Mouse (Mus musculus): ENCODE data around the gene Btbd19. TPM values are rescaled to one million over a fixed set of nuclear protein-coding genes. Genes with fewer than 3 reads are reported as not detected.

The Btbd19 gene
- polyA plus RNA-seq, 1 experiment from 2014 or later: 4.8 TPM

DNA sequence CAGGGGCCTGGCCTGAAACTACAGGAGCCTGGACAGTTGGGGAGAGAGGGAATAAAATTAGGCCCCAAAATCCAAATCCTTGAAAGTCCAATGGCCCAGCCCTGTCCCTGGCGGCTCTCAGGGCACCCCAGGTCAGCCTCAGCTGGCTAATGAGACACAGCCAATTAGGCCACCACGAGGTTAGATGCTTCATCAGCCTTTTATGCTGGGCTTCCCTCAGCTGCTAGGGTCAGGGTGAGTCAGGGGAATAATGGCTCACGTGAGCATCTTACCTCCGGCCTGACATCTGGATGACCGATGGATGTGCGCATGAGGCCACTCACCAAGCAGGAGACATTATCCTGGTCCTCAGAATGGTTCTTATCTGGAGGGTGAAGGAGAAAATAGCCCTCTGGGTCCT, 5.3 kb upstream of the Btbd19 start:
- H3K4me3 ChIP-seq (replicated peaks; ENCODE audit: low read length): no peak overlapping the region
- no peak overlapping the region for H3K4me2 ChIP-seq (ENCODE audit: low read length)
- peaks cover 25% of the 10 kb centered on the region for H3K4me1 ChIP-seq (replicated peaks; ENCODE audit: control insufficient read depth, insufficient read depth, low read length)
- no peak overlapping the region for H3K9ac ChIP-seq (replicated peaks; ENCODE audit: low read depth, low read length)
- H3K27me3 ChIP-seq (replicated peaks; ENCODE audit: control insufficient read depth, insufficient read depth, low read length): 0 out of 2 replicates have a peak, but pooled peaks cover 3% of the 10 kb centered on the region
- H3K9me3 ChIP-seq (ENCODE audit: control insufficient read depth, low read length): no peaks in the 10 kb centered on the region
- H3K27ac ChIP-seq (ENCODE audit: low read length): no peak overlapping the region
- no peaks in the 10 kb centered on the region for H3K36me3 ChIP-seq (ENCODE audit: control insufficient read depth, insufficient read depth)
- 38% methylated on average over 6 of the region's 6 CpGs for WGBS
- no peak for ATAC-seq

DNA sequence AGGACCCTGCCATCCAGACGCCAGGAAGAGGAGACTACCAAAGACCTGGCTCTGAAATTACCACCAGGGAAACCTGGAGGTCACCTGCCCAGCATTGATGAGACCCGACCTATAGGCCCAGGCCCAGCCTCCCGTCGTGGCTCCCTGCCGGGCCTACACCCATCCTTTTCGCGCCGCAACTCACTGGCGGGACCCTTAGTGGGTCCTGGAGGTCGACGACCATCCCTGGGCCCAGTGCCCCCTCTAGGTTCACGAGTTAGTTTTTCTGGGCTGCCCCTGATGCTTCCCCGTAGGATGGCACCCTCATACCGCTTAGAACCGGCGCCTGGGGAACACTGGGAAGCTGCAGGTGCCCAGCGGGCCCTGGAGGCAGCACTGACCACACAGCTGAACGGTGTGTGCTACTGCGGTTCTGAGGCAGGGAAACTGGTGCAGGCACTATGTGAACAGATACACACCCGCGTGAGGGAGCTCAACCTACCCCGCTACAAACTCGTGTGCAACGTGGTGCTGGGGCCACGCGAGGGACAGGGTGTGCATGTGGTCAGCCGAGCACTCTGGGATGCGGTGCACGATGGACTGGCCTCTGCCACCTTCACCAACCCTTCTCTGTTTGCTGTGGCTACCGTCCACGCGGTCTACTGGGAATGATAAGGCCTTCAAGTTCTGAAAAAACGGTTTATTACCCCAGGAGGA, 2.6 kb upstream of the Btbd19 start:
- no peaks in the 10 kb centered on the region for H3K9me3 ChIP-seq (ENCODE audit: control insufficient read depth, low read length)
- 89% methylated on average over 33 of the region's 33 CpGs for WGBS
- peaks cover 30% of the 10 kb centered on the region for H3K4me1 ChIP-seq (replicated peaks; ENCODE audit: control insufficient read depth, insufficient read depth, low read length)
- no peak overlapping the region for H3K27ac ChIP-seq (ENCODE audit: low read length)
- no peaks in the 10 kb centered on the region for H3K36me3 ChIP-seq (ENCODE audit: control insufficient read depth, insufficient read depth)
- no peaks in the 10 kb centered on the region for H3K27me3 ChIP-seq (replicated peaks; ENCODE audit: control insufficient read depth, insufficient read depth, low read length)
- no peak for ATAC-seq
- H3K4me3 ChIP-seq (replicated peaks; ENCODE audit: low read length): no peak overlapping the region
- no peak overlapping the region for H3K9ac ChIP-seq (replicated peaks; ENCODE audit: low read depth, low read length)
- H3K4me2 ChIP-seq (ENCODE audit: low read length): no peak overlapping the region

DNA sequence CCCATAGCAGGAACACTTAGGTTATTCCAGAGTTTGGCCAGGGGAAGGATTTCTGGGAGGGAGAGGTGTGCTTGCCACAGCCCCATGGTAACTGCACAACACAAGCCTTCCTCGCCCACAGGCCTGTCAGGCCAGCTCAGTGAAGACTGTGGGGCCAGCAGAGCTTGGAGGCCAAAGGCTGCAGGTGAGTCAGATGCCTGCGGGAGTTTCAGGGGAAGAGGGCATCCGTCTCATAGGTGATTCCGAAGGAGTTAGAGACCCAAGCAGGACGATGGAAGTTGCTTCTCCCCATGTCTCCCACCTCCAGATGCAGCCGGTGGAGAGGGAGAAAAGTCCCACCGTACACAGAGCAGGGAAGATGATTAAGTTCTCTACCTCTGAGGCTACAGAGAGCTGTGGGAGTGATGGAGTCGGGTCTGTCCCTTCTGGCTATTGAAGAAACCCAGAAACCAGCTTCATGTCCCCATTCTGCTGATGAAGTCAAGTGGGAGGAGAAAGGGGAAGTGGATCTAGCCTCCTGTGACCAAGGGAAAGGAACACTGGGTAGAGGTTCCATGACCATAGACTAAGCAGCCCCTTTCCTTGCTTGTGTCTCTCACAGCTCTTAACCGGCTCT, 1.3 kb upstream of the Btbd19 start, which contains the start of gene Tctex1d4:
Tctex1d4 (plus strand) TSS at position 120 of the 616 bp plus-strand sequence.
- no peaks in the 10 kb centered on the region for H3K36me3 ChIP-seq (ENCODE audit: control insufficient read depth, insufficient read depth)
- peaks cover 17% of the 10 kb centered on the region for H3K4me1 ChIP-seq (replicated peaks; ENCODE audit: control insufficient read depth, insufficient read depth, low read length)
- peak within 1 kb of the TSS; percentile 22 for H3K9ac ChIP-seq (replicated peaks; ENCODE audit: low read depth, low read length)
- peak within 1 kb of the TSS; percentile 54 for H3K27ac ChIP-seq (ENCODE audit: low read length)
- H3K4me2 ChIP-seq (ENCODE audit: low read length): no peak within 1 kb of the TSS
- no peak within 1 kb of the TSS for H3K4me3 ChIP-seq (replicated peaks; ENCODE audit: low read length)
- no peaks in the 10 kb centered on the region for H3K27me3 ChIP-seq (replicated peaks; ENCODE audit: control insufficient read depth, insufficient read depth, low read length)
- no peak for ATAC-seq
- WGBS: 86% methylated on average over 9 of the region's 9 CpGs
- H3K9me3 ChIP-seq (ENCODE audit: control insufficient read depth, low read length): no peaks in the 10 kb centered on the region

DNA sequence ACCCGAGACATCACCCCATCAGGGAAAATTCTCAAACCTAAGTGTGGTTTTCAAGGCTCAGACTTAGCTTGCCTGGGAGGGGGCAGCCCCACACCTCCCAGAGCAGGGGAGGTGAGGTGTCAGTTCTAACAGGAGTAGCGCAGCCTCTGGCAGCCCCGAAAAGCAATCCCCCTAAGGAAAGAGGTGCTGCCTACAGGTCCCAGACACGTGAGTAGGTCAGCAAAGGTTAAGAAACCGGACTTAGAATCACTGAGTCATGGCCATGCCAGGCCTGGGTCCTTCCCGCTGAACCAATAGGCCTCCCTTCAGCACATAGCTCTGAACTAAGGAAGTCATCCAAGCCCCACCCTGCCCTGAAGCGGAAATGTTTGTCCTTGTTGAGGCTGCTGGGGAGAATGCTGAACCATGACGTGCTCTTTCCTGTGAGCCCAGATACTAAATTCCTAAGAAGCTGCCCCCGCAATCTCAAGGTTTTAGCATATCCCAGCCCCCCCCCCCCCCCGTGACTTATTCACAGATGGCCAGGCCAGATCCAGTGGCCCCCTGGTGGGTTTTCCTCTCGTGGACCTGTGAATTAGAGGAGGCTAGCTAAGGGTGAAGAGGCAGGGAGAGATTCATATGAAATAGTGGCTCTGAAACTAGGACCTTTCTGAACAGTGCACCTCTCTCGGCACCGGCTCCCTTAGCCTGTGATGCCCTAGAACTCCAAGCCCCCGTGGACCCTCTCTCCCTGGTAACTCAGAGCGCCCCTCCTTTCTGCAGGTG, 567 bp upstream of the Btbd19 start:
- 52% methylated on average over 15 of the region's 15 CpGs for WGBS
- Histone ChIP-seq H3K36me3 (ENCODE audit: control insufficient read depth, insufficient read depth) (no peaks in the 10 kb centered on the region), H3K4me3 (replicated peaks; ENCODE audit: low read length) (no peak overlapping the region), H3K27ac (ENCODE audit: low read length) (peak overlapping the region; percentile 54; the same call in 1 of the 2 replicates), H3K9ac (replicated peaks; ENCODE audit: low read depth, low read length) (peak overlapping the region; percentile 22; the same call in 1 of the 2 replicates), H3K4me2 (ENCODE audit: low read length) (no peak overlapping the region), H3K4me1 (replicated peaks; ENCODE audit: control insufficient read depth, insufficient read depth, low read length) (peaks cover 14% of the 10 kb centered on the region), H3K9me3 (ENCODE audit: control insufficient read depth, low read length) (no peaks in the 10 kb centered on the region), H3K27me3 (replicated peaks; ENCODE audit: control insufficient read depth, insufficient read depth, low read length) (no peaks in the 10 kb centered on the region)
- peak; percentile 4; the same call in 1 of the 2 replicates for ATAC-seq

DNA sequence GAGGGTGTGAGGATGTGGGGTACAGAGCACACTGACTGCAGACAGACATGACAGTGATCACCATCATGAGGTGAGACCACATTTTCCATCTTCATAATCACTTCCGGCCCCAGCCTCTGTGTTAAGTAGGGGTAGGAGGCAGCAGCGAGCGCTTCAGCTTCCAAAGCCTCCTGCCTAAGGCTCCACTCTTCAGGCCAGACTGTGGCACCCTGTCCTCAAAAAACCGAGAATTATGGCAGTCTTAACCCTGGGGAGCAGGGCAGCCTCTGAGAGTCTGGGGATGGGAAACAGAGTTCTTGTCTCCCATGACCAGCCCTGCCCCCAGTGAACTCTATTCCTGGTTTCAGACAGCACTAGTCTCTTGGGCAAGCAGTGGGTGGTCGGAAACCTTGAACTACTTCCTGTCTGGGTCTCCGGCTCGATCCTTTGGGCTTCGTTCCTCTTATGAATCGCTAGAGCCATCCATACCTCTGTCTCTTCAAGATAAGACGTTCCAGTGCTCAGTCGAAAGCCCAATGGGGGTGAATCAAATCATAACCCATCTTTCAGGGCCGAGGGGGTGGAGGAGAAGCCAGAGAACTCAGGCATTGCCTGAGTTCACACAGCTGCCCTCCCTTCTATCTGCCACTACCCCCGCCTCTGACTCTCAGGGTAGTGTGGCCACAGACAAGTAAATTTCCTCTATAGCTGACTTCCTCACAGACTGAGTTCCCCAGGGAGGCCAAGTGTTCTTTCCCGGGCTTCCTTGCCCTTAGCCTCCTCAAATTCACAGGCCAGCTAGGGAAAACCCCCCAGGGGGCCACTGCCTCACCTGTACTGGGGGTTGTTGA, 792 bp downstream of the Btbd19 start:
- H3K27me3 ChIP-seq (replicated peaks; ENCODE audit: control insufficient read depth, insufficient read depth, low read length): no peaks in the 10 kb centered on the region
- no peak overlapping the region for H3K4me3 ChIP-seq (replicated peaks; ENCODE audit: low read length)
- ATAC-seq: no peak
- H3K36me3 ChIP-seq (ENCODE audit: control insufficient read depth, insufficient read depth): no peaks in the 10 kb centered on the region
- H3K4me2 ChIP-seq (ENCODE audit: low read length): 0 out of 2 replicates have a peak overlapping the region, but pooled peaks have one; percentile 2
- no peaks in the 10 kb centered on the region for H3K9me3 ChIP-seq (ENCODE audit: control insufficient read depth, low read length)
- peak overlapping the region; percentile 22 for H3K9ac ChIP-seq (replicated peaks; ENCODE audit: low read depth, low read length)
- WGBS: 79% methylated on average over 14 of the region's 14 CpGs
- H3K27ac ChIP-seq (ENCODE audit: low read length): peak overlapping the region; percentile 54
- H3K4me1 ChIP-seq (replicated peaks; ENCODE audit: control insufficient read depth, insufficient read depth, low read length): peaks cover 18% of the 10 kb centered on the region

DNA sequence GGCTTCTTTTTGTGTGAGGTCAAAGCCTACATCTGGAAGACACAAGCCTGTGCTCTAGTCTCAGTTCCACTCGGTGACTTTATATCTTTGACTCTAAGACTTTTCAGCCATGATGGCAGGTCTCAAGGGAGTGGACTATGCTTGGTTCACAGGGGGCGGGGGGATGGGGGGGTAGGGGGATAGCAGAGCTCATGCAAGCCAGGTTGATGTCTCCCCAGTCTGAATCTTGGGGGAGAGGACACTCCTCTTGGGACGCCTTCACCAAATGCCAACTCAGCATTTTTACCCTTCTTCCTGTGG, 1.4 kb downstream of the Btbd19 start:
- Histone ChIP-seq H3K36me3 (ENCODE audit: control insufficient read depth, insufficient read depth) (no peaks in the 10 kb centered on the region), H3K4me2 (ENCODE audit: low read length) (no peak overlapping the region), H3K27ac (ENCODE audit: low read length) (no peak overlapping the region), H3K4me1 (replicated peaks; ENCODE audit: control insufficient read depth, insufficient read depth, low read length) (peaks cover 20% of the 10 kb centered on the region), H3K9me3 (ENCODE audit: control insufficient read depth, low read length) (no peaks in the 10 kb centered on the region), H3K9ac (replicated peaks; ENCODE audit: low read depth, low read length) (no peak overlapping the region), H3K27me3 (replicated peaks; ENCODE audit: control insufficient read depth, insufficient read depth, low read length) (no peaks in the 10 kb centered on the region), H3K4me3 (replicated peaks; ENCODE audit: low read length) (no peak overlapping the region)
- WGBS: 82% methylated on average over 3 of the region's 3 CpGs
- no peak for ATAC-seq

DNA sequence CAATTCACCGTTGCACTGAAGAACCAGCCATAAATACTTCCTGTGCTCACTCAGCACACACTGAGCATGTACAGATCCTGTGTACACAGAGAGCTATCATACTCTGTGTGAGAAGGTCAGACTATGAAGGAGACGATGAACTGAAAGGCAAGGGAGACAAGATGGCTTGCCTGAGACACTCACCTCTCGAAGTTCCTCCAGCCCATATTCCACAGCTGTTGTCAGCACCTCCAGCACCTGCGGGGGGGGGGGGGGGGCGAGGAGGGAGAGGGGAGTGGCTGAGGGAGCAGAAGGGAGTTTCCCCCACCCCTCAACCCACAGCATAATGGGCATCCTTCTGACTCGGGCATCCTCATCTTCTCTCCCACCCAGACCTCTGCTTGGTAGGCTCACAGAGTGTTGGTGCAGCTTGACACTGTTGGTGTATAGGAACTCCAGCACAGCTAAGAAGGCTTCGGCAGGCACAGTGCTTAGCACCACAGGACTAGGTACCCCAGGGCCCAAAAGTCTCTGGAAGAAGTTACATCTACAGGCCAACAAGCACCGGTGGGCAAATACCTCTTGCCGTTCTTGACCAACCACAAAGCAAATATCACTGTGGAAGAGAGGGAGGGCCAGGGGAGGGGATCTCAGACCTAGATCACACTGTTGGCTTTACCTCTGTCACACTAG, 1.8 kb downstream of the Btbd19 start:
- no peak overlapping the region for H3K4me2 ChIP-seq (ENCODE audit: low read length)
- H3K36me3 ChIP-seq (ENCODE audit: control insufficient read depth, insufficient read depth): no peaks in the 10 kb centered on the region
- no peak overlapping the region for H3K9ac ChIP-seq (replicated peaks; ENCODE audit: low read depth, low read length)
- H3K4me3 ChIP-seq (replicated peaks; ENCODE audit: low read length): no peak overlapping the region
- no peak for ATAC-seq
- 93% methylated on average over 7 of the region's 9 CpGs for whole genome bisulfite sequencing
- H3K27ac ChIP-seq (ENCODE audit: low read length): no peak overlapping the region
- peaks cover 20% of the 10 kb centered on the region for H3K4me1 ChIP-seq (replicated peaks; ENCODE audit: control insufficient read depth, insufficient read depth, low read length)
- H3K9me3 ChIP-seq (ENCODE audit: control insufficient read depth, low read length): no peaks in the 10 kb centered on the region
- no peaks in the 10 kb centered on the region for H3K27me3 ChIP-seq (replicated peaks; ENCODE audit: control insufficient read depth, insufficient read depth, low read length)

DNA sequence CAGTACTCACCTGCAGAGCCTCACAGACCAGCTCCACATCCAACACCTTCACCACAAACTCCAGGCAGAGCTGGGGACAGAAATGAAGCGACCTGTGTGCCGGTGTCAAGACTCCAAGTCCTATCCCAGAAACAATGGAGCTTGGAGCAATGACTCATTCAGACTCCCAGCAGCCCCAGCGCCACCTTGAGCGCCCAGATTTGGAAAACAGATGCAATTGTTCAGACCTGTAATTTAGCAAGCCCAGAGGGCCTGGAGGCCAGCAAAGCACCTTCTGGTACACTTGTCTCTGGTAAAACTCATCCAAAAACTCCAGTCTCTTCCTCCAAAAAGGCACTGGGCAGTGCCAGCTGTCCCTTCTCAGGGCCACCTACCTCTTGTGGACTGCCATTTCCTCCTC, 3.3 kb downstream of the Btbd19 start:
- Histone ChIP-seq H3K4me3 (replicated peaks; ENCODE audit: low read length) (no peak overlapping the region), H3K27me3 (replicated peaks; ENCODE audit: control insufficient read depth, insufficient read depth, low read length) (no peaks in the 10 kb centered on the region), H3K9ac (replicated peaks; ENCODE audit: low read depth, low read length) (no peak overlapping the region), H3K36me3 (ENCODE audit: control insufficient read depth, insufficient read depth) (no peaks in the 10 kb centered on the region), H3K4me2 (ENCODE audit: low read length) (no peak overlapping the region), H3K4me1 (replicated peaks; ENCODE audit: control insufficient read depth, insufficient read depth, low read length) (peaks cover 20% of the 10 kb centered on the region), H3K27ac (ENCODE audit: low read length) (no peak overlapping the region), H3K9me3 (ENCODE audit: control insufficient read depth, low read length) (no peaks in the 10 kb centered on the region)
- WGBS: 83% methylated on average over 4 of the region's 4 CpGs
- ATAC-seq: no peak

All from forebrain, embryonic 16.5 days (tissue).